Mouse (Mus musculus): Measurements from ENCODE around the gene Gm49510. TPM values are rescaled to one million over a fixed set of nuclear protein-coding genes. Genes with fewer than 3 reads are reported as not detected.

Gene Gm49510
- under 1 TPM in 1 of 2 experiments, not detected in 1; 0.52 TPM for total RNA-seq (2021)
- long read RNA-seq, partial matches to known transcripts: 0 of 6 reads
- long read RNA-seq, other reads (novel, unspliced or antisense): 6 of 6 reads

DNA sequence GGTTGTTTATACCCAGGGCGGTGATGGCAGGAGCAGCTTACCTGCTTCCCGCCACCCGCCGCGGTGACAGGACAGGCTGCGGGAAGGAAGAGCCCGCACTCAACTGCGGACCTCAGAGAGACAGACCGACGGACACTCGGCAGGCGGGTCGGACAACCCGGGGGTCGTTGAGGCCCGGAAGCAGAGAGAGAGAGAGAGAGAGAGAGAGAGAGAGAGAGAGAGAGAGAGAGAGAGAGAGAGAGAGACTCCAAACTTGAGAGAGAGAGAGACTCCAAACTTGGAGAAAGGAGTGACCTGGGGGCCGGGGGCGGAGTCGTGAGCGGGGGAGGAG, at the start of gene Gm49510:
Gene Gm49510 (plus strand): TSS at position 259 of the 331 bp plus-strand sequence.
- DNase-seq (ENCODE audit: low spot score in 2 of 2): no peak

DNA sequence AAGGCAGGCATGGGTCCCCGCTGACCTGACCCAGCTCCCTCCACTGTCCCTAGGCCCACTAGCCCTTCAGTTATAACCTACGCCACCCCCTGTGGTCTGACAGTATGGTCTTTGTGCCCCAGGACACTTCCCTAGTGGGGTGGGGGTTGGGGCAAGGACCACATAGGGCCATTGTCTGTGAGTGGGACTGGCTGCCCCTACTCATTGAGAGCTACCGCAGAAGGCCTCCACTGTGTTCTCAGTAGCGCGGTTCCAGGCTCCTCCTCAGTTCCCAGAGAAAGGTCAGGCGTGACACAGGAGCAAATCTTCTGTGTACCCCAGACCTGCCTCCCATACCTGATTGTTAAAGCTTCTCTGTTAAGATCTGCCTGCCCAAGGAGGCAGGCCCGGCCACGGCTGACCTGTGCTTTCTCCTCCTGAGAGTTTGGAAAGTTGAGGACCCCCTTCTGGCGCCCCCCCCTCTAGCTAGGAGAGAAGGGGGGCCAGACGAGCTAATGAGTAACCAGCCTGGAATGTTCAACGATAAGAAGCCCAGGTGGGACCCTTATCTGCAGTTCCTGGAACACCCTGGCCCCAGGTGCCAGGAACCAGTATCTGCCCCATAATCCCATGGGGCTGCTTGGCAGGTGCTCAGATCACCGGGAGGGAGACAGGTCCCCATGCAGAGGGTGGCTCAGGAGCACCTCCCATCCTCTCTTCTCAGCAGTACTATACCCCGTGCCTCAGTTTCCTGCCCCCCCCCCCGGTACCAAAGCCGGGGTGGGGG, 49.2 kb upstream of the Gm49510 start:
- DNase-seq (ENCODE audit: low spot score in 2 of 2): peak in 1 of 2 experiments; percentile 56

DNA sequence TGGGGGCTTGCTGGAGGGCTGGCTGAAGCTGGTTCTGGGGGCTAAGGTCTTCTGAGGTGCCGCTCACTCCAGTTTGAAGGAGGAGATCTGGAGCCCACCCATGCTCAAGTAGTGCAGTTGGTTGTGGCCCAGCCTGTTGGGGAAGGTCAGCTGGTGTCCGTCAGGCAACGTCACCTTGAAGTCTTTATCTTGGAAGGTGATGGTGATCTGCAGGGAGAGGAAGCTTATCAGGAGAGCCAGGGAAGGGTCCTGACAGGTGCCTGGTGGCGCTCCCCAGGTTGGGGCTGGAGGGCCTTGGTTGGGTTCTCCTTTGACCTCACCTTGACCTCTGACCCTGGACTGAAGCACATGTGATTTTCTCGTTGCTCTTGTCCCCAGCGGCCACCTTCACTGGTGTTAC, 48.5 kb upstream of the Gm49510 start:
- no peak for DNase-seq (ENCODE audit: low spot score in 2 of 2)

DNA sequence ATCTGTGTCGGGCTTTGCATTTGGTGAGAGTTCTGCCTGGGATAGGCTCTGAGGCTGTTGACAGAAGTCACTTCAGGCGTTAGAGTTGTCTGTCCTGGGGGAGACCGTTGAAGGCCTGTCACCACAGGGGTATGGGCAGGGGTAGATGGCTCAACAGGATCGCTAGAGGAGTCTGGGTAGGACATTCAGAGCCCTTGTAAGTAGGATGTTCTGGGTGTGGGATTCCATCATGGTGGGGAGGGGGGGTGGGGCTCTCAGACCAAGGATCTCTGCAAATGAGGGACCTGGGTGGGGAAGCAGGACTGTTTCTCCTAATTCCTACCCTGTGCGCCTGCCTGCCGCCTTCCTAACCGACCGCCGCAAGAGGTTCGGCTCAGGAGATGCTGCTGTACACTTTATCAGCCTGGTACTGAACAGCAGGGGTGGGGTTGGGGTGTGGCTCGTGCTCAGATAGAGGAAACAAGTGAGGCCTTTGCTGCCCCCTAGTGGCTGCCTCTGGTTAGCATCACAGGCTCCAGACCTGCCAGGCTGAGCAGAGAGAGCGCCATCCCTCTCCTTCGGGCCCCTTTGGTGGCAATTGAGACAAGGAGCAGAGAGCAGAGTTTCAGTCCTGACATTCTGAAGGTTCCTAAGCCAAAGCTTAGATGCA, 47.8 kb upstream of the Gm49510 start:
- peak; percentile 80 to 96 for DNase-seq (ENCODE audit: low spot score in 2 of 2)

DNA sequence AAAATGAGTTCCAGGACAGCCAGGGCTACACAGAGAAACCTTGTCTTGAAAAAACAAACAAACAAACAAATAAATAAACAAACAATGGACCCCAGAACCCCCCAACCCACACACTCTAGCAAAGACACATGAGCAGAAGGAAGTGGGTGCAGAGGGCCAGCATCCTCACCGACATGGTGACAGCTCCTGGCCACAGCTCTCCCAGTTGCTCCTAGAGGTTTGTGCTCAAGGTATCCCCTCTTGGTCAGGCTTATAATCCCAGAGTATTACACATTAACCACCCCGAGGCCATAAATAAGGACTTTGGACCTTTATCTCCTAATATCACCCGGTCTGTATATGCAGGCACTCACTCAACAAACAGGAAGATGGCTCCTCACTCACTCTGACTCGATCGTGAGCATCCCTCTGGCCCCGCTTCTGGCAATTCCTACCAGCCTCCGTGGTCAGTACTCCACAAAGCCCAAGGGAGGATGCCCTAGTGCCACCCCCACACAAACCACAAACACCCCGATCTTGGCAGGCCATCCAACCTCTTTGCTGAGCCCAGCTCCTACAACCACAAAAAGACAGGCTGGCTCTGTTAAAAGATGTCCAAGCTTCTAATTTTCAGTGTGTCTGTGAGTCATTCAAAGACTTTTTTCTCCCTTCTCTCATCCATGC, 44.0 kb upstream of the Gm49510 start, which contains the start of gene Lgals2:
Gene Lgals2 (minus strand): TSS at position 227 of the 663 bp plus-strand sequence.
- DNase-seq (ENCODE audit: low spot score in 2 of 2): no peak

DNA sequence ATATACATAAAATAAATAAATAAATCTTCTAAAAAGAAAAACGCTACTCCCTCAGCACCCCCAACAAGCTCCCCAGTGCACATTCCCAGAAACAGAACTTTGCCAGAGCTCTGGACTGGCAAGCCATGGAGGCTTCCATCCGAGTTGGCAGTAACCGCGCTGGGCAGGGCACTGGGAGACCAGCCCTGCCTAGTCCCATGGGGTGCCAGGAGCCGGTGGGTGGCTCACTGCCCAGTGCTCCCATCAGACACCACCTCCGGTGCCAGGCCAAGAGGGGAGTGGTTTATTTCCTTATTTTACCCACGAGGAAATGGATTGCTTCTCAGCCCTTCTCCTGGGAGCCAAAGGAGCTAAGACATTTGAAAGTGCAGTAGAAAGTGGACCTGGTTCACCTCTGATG, 42.5 kb upstream of the Gm49510 start:
- DNase-seq (ENCODE audit: low spot score in 2 of 2): peak in 1 of 2 experiments; percentile 63

DNA sequence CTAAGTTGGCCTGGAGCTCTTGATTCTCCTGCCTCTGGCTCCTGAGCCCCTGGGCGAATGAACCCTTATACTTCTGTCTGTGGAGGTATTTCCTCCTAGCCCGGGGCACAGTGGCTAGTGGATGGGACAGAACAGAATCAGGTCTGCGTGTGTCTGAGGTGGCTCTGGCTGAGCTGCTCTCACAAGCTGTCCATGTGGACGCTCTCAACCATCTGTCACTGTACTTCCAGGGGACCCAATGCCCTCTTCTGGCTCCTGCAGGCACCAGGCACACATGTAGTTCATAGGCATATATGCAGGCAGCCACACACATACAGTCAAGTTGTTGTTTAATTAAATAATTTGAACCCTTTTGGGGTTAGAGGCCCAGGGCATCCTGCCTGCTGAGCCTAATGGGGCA, 40.2 kb upstream of the Gm49510 start:
- DNase-seq (ENCODE audit: low spot score in 2 of 2): no peak

DNA sequence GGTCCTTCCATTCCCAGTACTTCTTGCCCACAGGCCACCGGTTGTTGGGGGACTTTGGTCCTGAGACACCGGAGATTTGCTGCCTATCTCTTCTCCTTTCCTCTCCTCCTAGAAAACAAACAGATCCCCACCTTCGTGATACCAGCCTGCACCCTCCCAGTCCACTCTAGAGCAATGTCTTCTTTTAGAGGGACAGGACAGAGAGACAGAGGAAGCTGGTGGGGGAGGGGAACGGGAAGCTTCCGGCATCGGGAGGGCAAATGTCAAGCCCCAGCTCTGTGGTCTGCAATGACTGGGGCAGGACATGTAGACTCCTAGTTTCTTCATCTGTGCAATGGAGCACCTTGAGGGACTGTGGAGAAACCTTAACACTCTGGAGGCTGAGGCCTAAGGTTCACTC, 39.8 kb upstream of the Gm49510 start:
- DNase-seq (ENCODE audit: low spot score in 2 of 2): no peak

DNA sequence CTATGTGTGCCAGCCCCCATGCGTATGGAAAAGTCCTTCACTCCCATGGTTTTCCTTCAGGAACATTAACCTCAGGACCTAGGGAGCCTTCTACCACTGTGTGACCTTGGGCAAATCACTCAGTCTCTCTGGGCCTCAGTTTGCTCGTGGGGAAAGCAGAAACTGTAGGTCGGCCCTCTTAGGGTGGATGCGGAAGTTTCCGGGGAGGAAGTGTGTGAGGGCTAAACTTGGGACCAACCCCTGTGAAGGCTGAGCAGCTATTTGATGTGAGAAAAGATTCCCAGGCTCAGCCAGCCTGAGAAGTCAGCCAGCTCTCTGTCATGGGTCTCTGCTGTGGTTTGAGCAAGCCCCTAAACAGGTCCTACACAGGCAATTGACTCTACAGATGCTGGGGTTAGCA, 37.2 kb upstream of the Gm49510 start:
- no peak for DNase-seq (ENCODE audit: low spot score in 2 of 2)

DNA sequence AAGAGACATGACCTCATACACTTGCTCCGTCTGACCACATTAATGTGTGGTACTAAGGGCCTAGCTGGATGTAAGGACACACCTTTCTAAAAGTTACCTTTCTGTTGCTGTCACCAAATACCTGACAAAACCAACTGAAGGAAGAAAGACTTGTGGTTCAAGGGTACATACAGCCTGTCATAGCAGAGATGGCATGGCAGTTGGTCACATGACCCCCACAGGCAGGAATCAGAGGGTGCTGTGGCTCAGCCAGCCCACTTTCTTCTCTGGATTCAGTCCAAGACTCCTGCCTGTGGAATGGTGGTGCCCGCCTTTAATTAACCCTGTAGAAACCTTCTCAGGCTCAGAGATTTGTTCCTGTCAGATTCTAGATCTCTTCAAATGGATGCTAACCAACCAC, 36.3 kb upstream of the Gm49510 start:
- no peak for DNase-seq (ENCODE audit: low spot score in 2 of 2)

DNA sequence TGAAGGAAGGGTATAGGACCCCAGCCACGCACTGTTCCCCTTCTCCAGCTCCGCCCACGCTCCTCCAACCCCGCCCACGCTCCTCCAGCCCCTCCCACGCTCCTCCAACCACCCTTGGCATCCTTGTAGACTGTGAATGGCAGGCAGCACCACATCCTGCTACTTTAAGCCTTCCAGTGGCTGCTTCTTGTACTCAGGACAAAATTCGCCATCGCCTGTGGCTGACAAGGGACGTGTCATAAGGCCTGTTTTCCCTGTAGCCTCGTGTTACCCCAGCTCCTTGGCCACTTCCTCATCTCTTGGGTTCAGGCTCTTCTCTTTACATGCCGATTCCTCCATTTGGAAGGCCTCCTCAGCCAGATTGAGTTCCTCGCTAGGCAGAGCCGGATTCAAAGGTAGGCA, 35.6 kb upstream of the Gm49510 start:
- no peak for DNase-seq (ENCODE audit: low spot score in 2 of 2)

DNA sequence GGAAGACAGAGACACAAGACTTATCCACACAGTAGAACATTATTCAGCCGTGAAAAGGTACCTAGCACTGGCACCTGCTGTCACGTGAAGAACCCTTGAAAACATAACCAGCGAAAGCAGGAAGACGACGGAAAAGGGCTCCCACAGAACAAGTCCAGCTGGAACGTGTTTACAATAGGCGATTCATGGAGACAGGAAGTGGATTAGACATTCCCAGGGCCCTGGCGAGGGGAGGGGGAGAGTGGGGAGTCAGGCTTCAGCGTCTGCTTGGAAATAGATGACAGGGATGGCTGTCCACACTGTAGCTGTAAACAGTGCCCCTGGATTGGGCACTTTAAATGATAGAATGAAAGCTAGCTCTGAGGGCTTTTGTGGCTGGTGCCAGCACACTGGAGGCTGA, 31.1 kb upstream of the Gm49510 start:
- no peak for DNase-seq (ENCODE audit: low spot score in 2 of 2)

DNA sequence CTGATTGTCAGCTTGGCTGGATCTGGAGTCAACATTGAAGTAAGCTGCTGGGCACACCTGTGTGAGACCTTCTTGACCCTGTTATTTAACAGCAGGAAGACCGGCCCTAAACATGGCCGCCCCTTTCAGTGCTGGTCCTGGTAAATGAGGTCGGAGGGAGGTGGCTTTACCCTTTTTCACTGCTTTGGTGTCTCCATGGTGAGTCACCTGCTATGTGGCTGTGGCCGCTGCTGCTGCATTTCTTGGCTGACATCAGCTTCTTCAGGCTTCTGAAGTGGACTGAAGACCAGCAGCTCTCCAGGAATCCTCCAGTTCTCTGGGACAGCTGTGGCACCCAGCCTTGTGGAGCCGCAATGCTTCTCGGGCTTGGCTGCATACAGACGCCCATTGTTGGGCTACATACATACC, 30.6 kb upstream of the Gm49510 start:
- no peak for DNase-seq (ENCODE audit: low spot score in 2 of 2)

DNA sequence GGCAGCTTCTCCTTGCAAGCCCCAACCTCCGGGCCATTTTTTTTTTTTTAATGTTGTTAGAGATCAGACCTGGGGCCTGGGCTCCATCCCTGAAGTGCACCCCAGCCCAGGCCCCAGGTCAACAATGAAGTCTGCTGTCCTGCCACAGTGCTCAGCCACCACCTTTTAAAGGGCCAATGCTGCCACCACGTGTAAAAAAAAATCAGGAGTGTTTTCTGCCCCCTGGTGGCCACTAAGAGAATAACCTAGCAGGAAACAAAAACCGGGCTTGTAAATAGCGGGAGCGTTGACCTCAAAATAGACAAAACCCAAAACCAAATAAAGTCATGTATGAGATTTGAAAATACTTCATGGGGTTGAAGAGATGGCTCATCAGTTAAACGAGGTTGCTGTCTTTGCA, 29.7 kb upstream of the Gm49510 start:
- peak in 1 of 2 experiments; percentile 65 for DNase-seq (ENCODE audit: low spot score in 2 of 2)

DNA sequence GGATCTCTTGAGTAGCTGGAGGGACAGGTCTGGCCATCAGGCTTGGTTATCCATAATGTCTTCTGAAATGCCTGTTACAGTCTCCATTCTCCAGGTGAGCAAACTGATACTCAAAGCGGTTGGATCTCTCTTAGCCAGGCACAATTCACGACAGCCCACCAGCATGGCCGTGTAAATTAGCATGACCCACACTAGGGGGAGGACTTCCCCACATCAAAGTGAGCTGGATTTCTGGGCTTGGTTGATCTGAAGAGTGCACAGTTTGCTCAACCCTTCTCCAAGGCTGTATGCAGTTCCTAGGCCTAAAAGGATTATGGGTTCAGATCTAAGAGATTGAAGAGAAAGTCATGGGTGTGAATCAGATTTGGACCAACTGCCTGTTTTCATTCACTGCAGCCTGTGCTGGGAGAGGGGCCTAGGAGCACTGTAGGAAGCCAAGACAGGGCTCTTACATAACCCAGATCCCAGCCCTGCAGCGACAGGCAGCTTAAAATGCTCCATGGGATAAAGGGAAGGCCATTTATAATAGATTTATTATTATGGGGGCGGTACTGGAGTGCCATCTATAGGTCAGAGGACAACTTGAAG, 27.4 kb upstream of the Gm49510 start:
- DNase-seq (ENCODE audit: low spot score in 2 of 2): no peak

DNA sequence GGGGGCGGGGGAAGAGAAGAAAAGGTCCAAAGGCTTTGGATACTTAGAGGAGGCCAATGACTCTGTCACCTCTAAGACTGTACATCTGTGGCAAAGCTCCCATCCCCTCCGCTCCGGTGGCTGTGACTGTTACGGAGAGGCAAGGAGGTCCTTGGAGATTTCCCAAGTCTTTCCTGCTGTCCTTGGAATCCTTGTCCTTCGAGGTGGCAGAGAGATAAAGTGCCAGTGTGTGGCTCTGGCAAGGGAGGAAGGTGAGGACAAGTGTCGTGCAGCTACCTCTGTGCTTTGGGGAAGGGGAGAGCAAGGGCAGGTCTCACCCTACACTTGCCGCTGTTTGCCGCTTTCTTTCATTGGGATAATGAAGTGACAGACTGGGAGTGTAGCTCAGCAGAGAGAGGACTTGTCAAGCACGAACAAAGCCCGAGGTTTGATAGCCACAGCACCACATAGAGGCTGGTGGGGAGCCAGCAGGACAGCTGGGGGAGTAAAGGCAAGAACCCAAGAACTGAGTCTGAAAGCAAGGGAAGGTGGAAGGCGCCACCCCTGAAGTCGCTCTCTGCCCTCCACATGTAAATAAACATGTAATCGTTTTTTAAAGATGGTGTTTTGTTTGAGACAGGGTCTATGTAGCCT, 25.5 kb upstream of the Gm49510 start:
- no peak for DNase-seq (ENCODE audit: low spot score in 2 of 2)

DNA sequence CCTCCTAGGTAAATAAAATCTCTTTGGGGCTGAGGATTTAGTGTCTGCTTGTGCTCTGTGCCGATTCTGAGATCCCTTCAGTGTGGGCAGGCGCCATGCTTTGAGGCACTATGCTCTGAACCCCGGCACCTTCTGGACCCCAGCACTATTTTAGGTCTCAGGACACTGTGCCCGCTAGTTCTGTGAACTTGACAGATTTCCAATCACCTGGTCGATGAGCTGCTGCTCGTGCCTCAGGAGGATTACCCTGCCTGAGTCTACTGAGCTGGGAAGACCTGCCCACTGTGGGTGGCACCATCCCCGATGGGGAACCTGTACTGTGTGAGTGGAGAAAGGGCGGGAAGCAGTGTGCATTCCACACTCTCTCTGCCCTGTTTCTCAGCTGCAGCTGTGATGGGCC, 24.5 kb upstream of the Gm49510 start:
- no peak for DNase-seq (ENCODE audit: low spot score in 2 of 2)

DNA sequence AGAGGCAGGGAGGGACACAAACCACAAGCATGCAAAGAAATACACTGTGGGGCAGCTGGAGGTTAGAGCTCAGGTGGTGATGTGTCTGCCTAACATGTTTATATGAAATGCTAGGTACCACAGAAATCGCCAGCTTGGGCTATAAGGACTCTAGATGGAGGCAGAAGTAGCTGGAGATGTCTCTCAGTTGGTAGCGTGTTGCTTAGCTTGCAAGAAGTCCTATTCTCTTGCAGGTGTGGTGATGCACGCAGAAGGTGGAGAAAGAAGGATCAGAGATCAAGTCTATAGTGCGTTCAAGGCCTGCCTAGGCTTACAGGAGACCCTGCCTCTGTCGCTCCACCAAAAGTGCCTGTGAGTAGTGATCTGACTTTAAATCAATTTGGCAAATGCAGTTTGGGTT, 23.9 kb upstream of the Gm49510 start:
- DNase-seq (ENCODE audit: low spot score in 2 of 2): no peak

DNA sequence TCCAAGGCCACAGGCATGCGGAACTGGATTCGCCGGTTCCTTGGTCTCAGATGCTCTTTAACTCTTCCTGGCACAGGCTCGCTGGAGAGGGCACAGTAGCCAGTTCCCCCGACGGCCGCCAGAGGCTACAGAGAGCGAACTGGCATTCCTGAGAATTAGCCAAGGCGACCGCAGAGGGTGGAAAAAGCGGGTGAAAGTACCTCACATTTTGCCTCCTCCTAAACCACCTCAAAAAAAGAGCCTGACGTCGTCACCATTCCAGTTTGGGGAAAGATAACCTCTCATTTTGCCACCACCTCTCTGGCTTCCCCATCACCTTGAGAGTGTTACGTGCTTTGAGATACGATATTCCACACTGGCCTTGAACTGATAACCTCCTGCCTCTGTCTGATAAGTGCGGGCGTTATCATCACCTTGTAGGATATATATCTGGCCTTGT, 23.2 kb upstream of the Gm49510 start:
- peak; percentile 66 to 71 for DNase-seq (ENCODE audit: low spot score in 2 of 2)

DNA sequence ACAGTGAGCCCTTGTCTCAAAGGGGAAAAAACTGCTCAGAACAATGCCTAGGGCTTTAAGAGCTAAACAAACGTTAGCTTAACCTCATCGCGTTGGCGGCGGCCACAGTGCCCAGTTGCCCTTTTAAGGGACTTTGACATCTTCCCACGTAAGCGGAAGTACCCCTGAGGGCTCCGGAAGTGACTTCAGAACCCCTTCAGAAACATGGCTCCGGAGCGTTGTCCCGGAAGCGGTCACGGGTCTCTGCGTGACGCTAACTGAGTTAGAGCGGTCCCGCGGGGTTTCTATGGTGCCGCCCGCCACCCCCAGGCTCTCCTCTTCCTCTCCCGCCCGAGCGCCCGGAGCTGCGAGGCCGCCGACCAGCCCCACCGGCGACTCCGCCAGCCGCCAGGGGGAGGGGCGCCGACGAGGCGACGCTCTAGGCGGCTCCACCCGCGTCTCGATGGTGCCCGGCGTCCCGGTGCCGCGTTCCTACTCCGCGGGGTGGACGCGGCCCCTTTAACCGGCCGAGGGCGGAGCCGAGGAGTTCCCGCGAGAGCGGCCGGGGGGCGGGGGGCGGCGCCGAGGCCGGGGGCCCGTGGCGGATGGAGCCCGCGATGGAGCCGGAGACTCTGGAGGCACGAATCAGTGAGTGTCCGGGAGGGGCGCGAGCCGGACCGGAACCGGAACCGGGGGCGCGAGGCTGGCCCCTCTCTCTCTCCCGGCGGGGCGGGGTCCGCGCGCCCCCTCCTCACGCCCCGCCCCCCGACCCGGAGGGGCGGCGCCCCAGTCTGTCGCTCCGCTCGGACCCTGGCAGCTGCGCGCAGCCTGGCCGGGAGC, 22.3 kb upstream of the Gm49510 start, which contains the start of gene Gga1:
Gene Gga1 (plus strand): TSS at position 200 of the 819 bp plus-strand sequence.
- peak; percentile 94 to 98 for DNase-seq (ENCODE audit: low spot score in 2 of 2)
